Mouse (Mus musculus): ENCODE measurements around the gene Gm21915.

- TF ChIP-seq CTCF (IDR thresholded peaks at IDR 0.05; ENCODE audit: insufficient read depth, low read depth, low read length) (no peak), POLR2A (IDR thresholded peaks at IDR 0.05; ENCODE audit: insufficient read depth, low read depth, low read length) (no peak)
These were observed 38.7 kb downstream of the Gm21915 start for GRCm38 (mm10) chr9:40709141-40709537.
